8 mouse cellular contexts compared by ENCODE assay signal in the genomic region with DNA sequence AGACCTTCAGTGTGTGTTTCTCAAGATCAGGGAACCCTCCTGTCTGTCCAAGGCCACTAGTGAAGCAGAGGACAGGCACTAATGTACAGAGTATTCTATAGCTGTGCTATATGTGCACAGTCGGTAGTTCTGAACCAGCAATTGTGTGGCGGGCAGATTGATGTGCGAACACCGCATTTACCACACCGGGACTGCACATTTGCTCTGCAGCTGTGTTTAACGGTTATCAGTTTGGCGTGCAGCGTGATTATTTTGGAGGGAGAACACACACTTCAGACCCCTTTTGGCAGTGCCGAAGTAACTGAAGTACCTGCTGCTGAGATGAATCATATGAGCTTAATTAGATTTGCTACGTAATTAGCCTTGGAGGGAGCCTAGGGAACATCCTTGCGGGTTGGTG.
DNase-seq lines count a peak whose midpoint lies in the region; ATAC-seq and TF ChIP-seq lines count a peak whose summit lies in the region.

No protein-coding gene starts in this region.

- no peaks in the 10 kb centered on the region for H3K36me3 ChIP-seq in hindbrain, postnatal 0 days (ENCODE audit: insufficient read depth, low read length)

- no peaks in the 10 kb centered on the region for H3K27me3 ChIP-seq in hindbrain, postnatal 0 days (ENCODE audit: insufficient read depth, low read length)

- WGBS in hindbrain, postnatal 0 days, result 20% methylated on average over 11 of the region's 11 CpGs

- DNase-seq in frontal cortex, postnatal 36 days (ENCODE audit: low spot score in 2 of 2), result peak; percentile 47 to 52
- DNase-seq in frontal cortex, postnatal 14 days (ENCODE audit: low spot score in 2 of 2), result no peak
- peak; percentile 57 for DNase-seq in right cerebral cortex, postnatal 25 days
- no peak for DNase-seq in right cerebral cortex, postnatal 14 days
- peak; percentile 38 for DNase-seq in hindbrain, postnatal 0 days (ENCODE audit: low spot score)
- no peak for DNase-seq in testis, postnatal 10 days (ENCODE audit: low spot score)
- no peak for DNase-seq in liver

- peak; percentile 57 for ATAC-seq in hindbrain, postnatal 0 days
- ATAC-seq in megakaryocyte, adult 5-6 weeks (ENCODE audit: poor library complexity, severe bottlenecking), result no peak

- peaks cover 8% of the 10 kb centered on the region; the same call in 1 of the 2 replicates for H3K4me1 ChIP-seq in hindbrain, postnatal 0 days (ENCODE audit: insufficient read depth, low read length)

- H3K4me3 ChIP-seq in hindbrain, postnatal 0 days (ENCODE audit: low read length), result peak overlapping the region; percentile 2; the same call in 1 of the 2 replicates

- peak overlapping the region; percentile 38 for H3K4me2 ChIP-seq in hindbrain, postnatal 0 days (ENCODE audit: low read depth, low read length)

- H3K9ac ChIP-seq in hindbrain, postnatal 0 days (replicated peaks; ENCODE audit: low read length), result 0 out of 2 replicates have a peak overlapping the region, but pooled peaks have one; percentile 9

- no peaks in the 10 kb centered on the region for H3K9me3 ChIP-seq in hindbrain, postnatal 0 days (ENCODE audit: low read length)

- TF ChIP-seq CTCF in hindbrain, postnatal 0 days (IDR thresholded peaks at IDR 0.05; ENCODE audit: low read depth), result no peak

- H3K27ac ChIP-seq in hindbrain, postnatal 0 days, result no peak overlapping the region

Comparison
In these comparisons a context has a peak if more than half of its experiments do, and no peak if none do; other contexts are left out.
1. DNase-seq: peak in frontal cortex, postnatal 36 days (2 of 2), right cerebral cortex, postnatal 25 days (single experiment) and hindbrain, postnatal 0 days (single experiment); none in frontal cortex, postnatal 14 days (0 of 2), right cerebral cortex, postnatal 14 days (single experiment), testis, postnatal 10 days (single experiment) and liver (single experiment).